Mouse (Mus musculus) stomach, embryonic 14.5 days (tissue): ENCODE results near the gene Lama5. TPM values are rescaled to one million over a fixed set of nuclear protein-coding genes. Genes with fewer than 3 reads are reported as not detected.

Source experiments
- ATAC-seq: fragments of 200-750 bp; cut with Nextera tagmentation; 2 replicates; pipeline ENCODE4 v1.8.0; 2017; ENCODE audit warnings: low read depth, moderate TSS enrichment; ENCODE audit not compliant: insufficient number of reproducible peaks, insufficient read depth, low FRiP score
- H3K27ac ChIP-seq: fragments of 300-500 bp; sonication (generic); 2 replicates; pipeline ENCODE4 v1.5.1; 2014; ENCODE audit warnings: mild to moderate bottlenecking, low read length, moderate library complexity, mixed read lengths
- H3K27me3 ChIP-seq: fragments of 300-500 bp; sonication (generic); 2 replicates; pipeline ENCODE4 v1.6.1; 2014; ENCODE audit warnings: low read length, control low read depth, mixed read lengths; ENCODE audit not compliant: control insufficient read depth, insufficient read depth
- H3K36me3 ChIP-seq: fragments of 300-500 bp; sonication (generic); 2 replicates; pipeline ENCODE4 v1.6.1; 2014; ENCODE audit warnings: mild to moderate bottlenecking, control low read depth, low read length, moderate library complexity, mixed read lengths; ENCODE audit not compliant: control insufficient read depth, insufficient read depth
- H3K4me1 ChIP-seq: fragments of 300-500 bp; sonication (generic); 2 replicates; pipeline ENCODE4 v1.6.1; 2014; ENCODE audit warnings: low read length, control low read depth, mixed read lengths; ENCODE audit not compliant: control insufficient read depth, insufficient read depth
- H3K4me2 ChIP-seq: fragments of 300-500 bp; sonication (generic); replicated peaks from 2 replicates; pipeline ENCODE4 v1.6.1; 2014; ENCODE audit warnings: low read depth, low read length, control low read depth
- H3K4me3 ChIP-seq: fragments of 300-500 bp; sonication (generic); 2 replicates; pipeline ENCODE4 v1.5.1; 2014; ENCODE audit warnings: low read depth, low read length, control low read depth
- H3K9ac ChIP-seq: fragments of 300-500 bp; sonication (generic); replicated peaks from 2 replicates; pipeline ENCODE4 v1.6.1; 2014; ENCODE audit warnings: low read depth, mild to moderate bottlenecking, control low read depth, low read length, moderate library complexity, mixed read lengths
- H3K9me3 ChIP-seq: fragments of 300-500 bp; sonication (generic); 2 replicates; pipeline ENCODE4 v1.6.1; 2016; ENCODE audit warnings: low read depth, low read length, control low read depth; ENCODE audit not compliant: control insufficient read depth
- WGBS: fragments of 180-500 bp; shearing (Covaris S2); extraction: QIAGEN DNeasy Blood & Tissue Kit; methylation state at CpG from one replicate; pipeline ENCODE4 v1.1.7; 2014; 5-methylcytosine and 5-hydroxymethylcytosine counted together
- polyA plus RNA-seq: library from polyadenylated mRNA; unstranded; fragments of >200 nt; fragmentation: Nextera tagmentation; extraction: Ambion mirVana; gene quantifications from 2 replicates; pipeline ENCODE4 v1.2.1, GENCODE M21; 2014

Lama5 gene
- polyA plus RNA-seq, 1 experiment from 2014 or later, result 70.9 TPM

DNA sequence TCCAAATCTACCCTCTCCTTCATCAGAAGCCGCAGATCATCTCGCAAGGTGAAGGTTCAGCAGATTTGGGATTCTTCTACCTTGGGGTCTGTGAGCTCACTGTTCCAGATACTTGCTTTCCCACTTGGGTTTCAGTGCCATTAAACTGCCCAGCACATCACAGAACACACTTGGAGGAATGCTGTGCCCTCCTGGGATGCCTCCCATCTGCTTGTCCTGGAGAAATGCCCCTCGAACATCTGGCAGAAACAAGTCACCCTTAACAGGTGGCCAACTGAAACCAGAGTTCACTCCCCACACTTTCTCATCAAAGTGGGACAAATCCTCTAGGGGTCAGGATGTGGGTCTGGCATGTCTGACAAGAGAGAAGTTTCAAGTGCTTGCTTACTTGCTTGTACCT is 67.0 kb downstream of the Lama5 start:
- H3K27me3 ChIP-seq, result no peaks in the 10 kb centered on the region
- no peak overlapping the region for H3K4me3 ChIP-seq
- no peak overlapping the region for H3K9ac ChIP-seq
- H3K4me2 ChIP-seq, result no peak overlapping the region
- no peaks in the 10 kb centered on the region for H3K9me3 ChIP-seq
- H3K36me3 ChIP-seq, result peaks cover 48% of the 10 kb centered on the region
- ATAC-seq, result no peak
- no peaks in the 10 kb centered on the region for H3K4me1 ChIP-seq
- H3K27ac ChIP-seq, result no peak overlapping the region
- 91% methylated on average over 3 of the region's 3 CpGs for whole genome bisulfite sequencing

DNA sequence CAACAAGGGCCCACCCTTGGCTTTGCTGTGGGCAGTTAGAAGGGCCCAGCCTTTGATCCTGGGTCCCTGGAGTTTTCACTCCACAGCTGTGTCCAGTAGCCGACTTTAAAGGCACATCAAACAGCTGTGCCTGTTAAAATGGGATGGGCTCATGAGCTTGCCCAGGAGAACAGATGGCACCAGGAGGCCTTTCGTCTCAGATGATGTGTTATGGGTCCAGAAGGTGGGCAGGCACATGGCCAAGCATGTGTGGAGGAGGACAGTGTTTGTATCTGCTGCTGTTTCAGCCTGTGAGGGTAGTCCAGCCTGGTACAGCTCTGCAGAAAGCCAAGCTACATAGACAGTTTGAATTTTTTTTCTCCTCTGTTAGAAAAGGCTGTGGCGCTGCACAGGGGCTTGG is 70.9 kb downstream of the Lama5 start:
- no peak for ATAC-seq
- no peak overlapping the region for H3K27ac ChIP-seq
- H3K36me3 ChIP-seq, result peaks cover 50% of the 10 kb centered on the region
- 76% methylated on average over 3 of the region's 3 CpGs for WGBS
- H3K4me3 ChIP-seq, result no peak overlapping the region
- no peak overlapping the region for H3K4me2 ChIP-seq
- no peaks in the 10 kb centered on the region for H3K9me3 ChIP-seq
- no peak overlapping the region for H3K9ac ChIP-seq
- H3K4me1 ChIP-seq, result no peaks in the 10 kb centered on the region
- H3K27me3 ChIP-seq, result no peaks in the 10 kb centered on the region

DNA sequence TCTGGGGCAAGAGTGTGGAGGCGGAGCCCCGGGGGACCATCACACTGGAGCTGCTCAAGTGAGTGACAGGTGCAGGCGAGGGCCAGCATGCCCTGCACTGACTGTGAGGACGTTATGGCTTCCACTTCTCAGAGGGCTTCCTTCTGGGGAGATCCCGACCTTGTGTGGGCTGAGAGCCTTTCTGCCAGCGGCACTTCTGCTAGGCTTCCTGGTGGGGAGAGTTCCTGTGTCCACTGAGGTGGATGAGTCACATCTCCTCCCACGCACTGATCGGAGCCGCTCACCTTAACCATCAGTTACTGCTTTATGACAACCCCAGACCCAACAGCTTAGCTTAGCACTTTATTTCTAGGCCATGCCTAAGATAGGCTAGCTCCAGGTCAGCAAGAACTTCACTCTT is 77.1 kb downstream of the Lama5 start:
- peaks cover 44% of the 10 kb centered on the region for H3K36me3 ChIP-seq
- H3K27ac ChIP-seq, result no peak overlapping the region
- H3K4me1 ChIP-seq, result no peaks in the 10 kb centered on the region
- no peak overlapping the region for H3K4me3 ChIP-seq
- no peak overlapping the region for H3K9ac ChIP-seq
- no peaks in the 10 kb centered on the region for H3K9me3 ChIP-seq
- WGBS, result 88% methylated on average over 9 of the region's 9 CpGs
- ATAC-seq, result no peak
- H3K4me2 ChIP-seq, result no peak overlapping the region
- H3K27me3 ChIP-seq, result no peaks in the 10 kb centered on the region

DNA sequence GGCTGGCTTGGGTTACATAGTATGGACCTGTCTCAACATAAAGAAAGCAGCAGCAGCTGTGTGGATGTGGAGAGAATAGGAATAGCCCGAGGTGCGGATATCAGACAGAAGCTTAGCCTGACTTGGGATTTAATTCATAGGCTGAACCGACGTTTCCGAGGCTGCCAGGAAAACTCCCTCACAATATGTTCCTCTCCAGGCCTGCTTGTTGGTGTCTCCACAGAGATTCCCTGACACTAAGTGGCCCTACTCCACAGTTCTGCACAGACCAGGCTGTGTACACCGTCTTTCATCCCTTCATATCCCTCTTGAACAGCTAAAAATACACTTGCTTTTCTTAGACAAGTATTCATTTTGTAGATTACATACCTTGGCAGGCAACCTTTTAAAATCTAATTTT is 78.3 kb downstream of the Lama5 start:
- Histone ChIP-seq H3K4me2 (no peak overlapping the region), H3K27ac (no peak overlapping the region), H3K27me3 (no peaks in the 10 kb centered on the region), H3K9me3 (no peaks in the 10 kb centered on the region), H3K9ac (no peak overlapping the region), H3K4me1 (no peaks in the 10 kb centered on the region), H3K4me3 (no peak overlapping the region), H3K36me3 (peaks cover 43% of the 10 kb centered on the region)
- 87% methylated on average over 6 of the region's 6 CpGs for WGBS
- no peak for ATAC-seq

DNA sequence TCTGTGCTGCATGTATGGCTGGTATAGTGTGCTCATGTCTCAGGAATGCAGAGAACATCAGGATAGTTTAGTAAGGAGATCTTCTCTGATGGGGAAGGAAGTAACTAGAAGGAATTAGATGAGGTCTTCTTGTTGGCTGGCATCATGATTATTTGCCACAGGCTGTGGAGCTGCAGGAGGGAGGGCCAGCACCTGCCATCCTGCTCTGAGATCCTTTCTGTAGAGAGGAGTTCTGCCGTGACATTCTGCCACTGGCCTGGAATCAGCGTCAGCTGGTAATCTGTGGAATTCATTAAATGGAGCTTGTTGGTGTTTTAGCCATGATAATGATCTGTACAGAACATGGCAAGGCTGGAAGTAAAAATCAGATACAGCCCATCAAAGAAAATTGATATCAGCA is 79.6 kb downstream of the Lama5 start:
- WGBS, result 85% methylated on average over 2 of the region's 2 CpGs
- no peaks in the 10 kb centered on the region for H3K9me3 ChIP-seq
- ATAC-seq, result no peak
- H3K27ac ChIP-seq, result no peak overlapping the region
- no peak overlapping the region for H3K4me3 ChIP-seq
- no peaks in the 10 kb centered on the region for H3K27me3 ChIP-seq
- peaks cover 41% of the 10 kb centered on the region for H3K36me3 ChIP-seq
- no peak overlapping the region for H3K9ac ChIP-seq
- H3K4me1 ChIP-seq, result no peaks in the 10 kb centered on the region
- no peak overlapping the region for H3K4me2 ChIP-seq

DNA sequence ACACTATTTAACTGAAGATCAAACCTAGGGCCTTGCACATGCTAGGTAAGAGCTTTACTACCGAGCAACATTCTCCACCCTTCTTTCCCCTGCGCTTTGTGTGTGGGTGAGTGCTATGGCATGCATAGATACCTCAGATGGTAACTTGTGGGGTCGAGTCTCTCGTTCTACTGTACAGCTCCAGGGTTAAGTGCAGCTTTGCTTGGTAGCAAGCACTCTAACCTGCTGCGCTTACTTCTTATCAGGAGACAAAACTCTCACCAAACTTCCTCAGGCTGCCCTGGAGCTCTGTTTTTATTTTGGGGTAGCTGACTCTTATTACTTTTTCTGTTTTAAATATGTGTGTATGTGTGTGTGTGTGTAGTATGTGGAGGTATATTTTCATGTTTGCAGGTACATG is 90.2 kb downstream of the Lama5 start:
- no peaks in the 10 kb centered on the region for H3K9me3 ChIP-seq
- no peaks in the 10 kb centered on the region for H3K27me3 ChIP-seq
- no peak for ATAC-seq
- H3K4me3 ChIP-seq, result no peak overlapping the region
- no peak overlapping the region for H3K27ac ChIP-seq
- WGBS, result 78% methylated on average over 5 of the region's 5 CpGs
- H3K4me1 ChIP-seq, result no peaks in the 10 kb centered on the region
- no peak overlapping the region for H3K4me2 ChIP-seq
- H3K36me3 ChIP-seq, result peaks cover under 1% of the 10 kb centered on the region; the same call in 1 of the 2 replicates
- H3K9ac ChIP-seq, result no peak overlapping the region

DNA sequence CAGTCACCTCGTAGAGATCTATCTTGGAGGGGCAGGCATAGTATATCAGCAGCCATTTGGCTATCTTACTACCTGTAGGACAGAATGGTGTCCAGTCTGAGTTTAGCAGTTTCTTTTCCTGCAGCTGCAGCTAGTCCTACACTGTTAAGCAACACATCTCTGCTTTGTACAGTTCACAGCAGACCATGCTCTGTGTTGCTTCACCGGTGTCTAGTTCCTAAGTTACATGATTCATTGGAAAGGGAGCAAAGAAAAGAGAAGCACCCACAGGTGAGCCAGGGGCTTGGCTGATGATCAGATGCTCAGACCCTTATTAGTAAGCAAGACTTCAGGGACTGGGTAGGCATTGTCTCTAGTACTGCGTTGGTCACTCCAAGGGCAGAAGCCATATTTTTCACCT is 91.7 kb downstream of the Lama5 start:
- H3K9ac ChIP-seq, result no peak overlapping the region

DNA sequence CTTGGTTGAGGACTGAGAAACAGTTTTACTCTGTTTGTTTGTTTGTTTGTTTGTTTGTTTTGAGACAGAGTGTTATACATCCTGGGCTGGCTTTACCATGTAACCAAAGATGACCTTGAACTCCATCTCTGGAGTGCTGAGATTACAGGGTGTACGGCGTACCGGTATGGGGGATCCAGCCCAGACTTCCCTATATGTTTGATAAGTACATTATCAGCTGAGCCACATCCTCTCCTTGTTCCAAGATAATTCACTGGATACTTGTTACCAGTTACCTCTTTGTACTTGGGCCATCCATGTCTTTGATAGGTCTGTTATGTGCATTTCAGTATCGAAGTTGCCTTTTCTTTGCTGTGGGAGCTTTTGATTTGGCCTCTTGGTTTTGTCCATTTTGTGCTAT is 92.4 kb downstream of the Lama5 start:
- Histone ChIP-seq H3K4me2 (no peak overlapping the region), H3K36me3 (no peaks in the 10 kb centered on the region), H3K4me3 (no peak overlapping the region), H3K9me3 (no peaks in the 10 kb centered on the region), H3K27ac (no peak overlapping the region), H3K4me1 (no peaks in the 10 kb centered on the region), H3K27me3 (no peaks in the 10 kb centered on the region), H3K9ac (no peak overlapping the region)
- 93% methylated on average over 4 of the region's 4 CpGs for WGBS
- ATAC-seq, result no peak

More for the DNA sequence above, 91.7 kb downstream of the Lama5 start:
- Histone ChIP-seq H3K4me1 (no peaks in the 10 kb centered on the region), H3K4me2 (no peak overlapping the region), H3K9me3 (no peaks in the 10 kb centered on the region), H3K27me3 (no peaks in the 10 kb centered on the region), H3K36me3 (no peaks in the 10 kb centered on the region; the same call in 1 of the 2 replicates), H3K27ac (no peak overlapping the region), H3K4me3 (no peak overlapping the region)
- WGBS, result 88% methylated on average over 3 of the region's 3 CpGs
- no peak for ATAC-seq

DNA sequence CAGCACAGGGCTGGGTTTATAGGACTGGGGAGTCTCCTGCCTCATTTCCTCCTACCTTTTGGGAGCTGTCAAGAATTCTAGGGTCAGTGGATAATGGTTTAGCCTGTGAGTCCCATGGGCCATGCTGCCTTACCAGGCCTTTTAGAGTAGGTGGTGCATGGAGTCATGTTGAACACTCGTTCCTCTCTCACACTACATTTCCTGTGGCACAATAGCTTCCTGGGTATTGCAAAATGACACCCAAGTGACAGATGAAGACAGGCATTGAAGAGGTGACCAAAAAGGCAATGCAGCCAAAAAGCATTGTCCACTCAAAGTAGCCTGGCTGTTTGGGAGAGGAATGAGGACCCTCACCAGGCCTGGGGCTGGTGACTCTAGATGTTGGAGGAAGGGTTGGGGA is 98.0 kb downstream of the Lama5 start:
- H3K36me3 ChIP-seq, result no peaks in the 10 kb centered on the region
- ATAC-seq, result no peak
- H3K27ac ChIP-seq, result no peak overlapping the region; the same call in 1 of the 2 replicates
- H3K9me3 ChIP-seq, result no peaks in the 10 kb centered on the region
- no peak overlapping the region for H3K4me2 ChIP-seq
- no peaks in the 10 kb centered on the region for H3K27me3 ChIP-seq
- no peak overlapping the region for H3K9ac ChIP-seq
- 64% methylated on average over 1 of the region's 1 CpGs for WGBS
- H3K4me1 ChIP-seq, result peaks cover 16% of the 10 kb centered on the region
- H3K4me3 ChIP-seq, result no peak overlapping the region
